Mouse (Mus musculus): ENCODE data around the gene Pigp. TPM values are rescaled to one million over a fixed set of nuclear protein-coding genes. Genes with fewer than 3 reads are reported as not detected.

Pigp gene
- polyA plus RNA-seq, 1 experiment: 11.2 TPM

GRCm38 (mm10) chr16:94317752-94318151 is 53.9 kb downstream of the Pigp start:
- H3K4me3 ChIP-seq (ENCODE audit: low read depth, low read length): no peak overlapping the region
- H3K27me3 ChIP-seq (ENCODE audit: control insufficient read depth, insufficient read depth, low read length): no peaks in the 10 kb centered on the region
- peak overlapping the region; percentile 74 for H3K27ac ChIP-seq (ENCODE audit: insufficient read depth, low read depth, low read length)
- 13% methylated on average over 5 of the region's 5 CpGs for WGBS
- peaks cover 9% of the 10 kb centered on the region; the same call in 1 of the 2 replicates for H3K4me1 ChIP-seq (ENCODE audit: control insufficient read depth, insufficient read depth, insufficient read length, low read length)
- H3K36me3 ChIP-seq (ENCODE audit: control insufficient read depth, insufficient read depth, low read length): no peaks in the 10 kb centered on the region
- TF ChIP-seq CTCF (IDR thresholded peaks at IDR 0.05; ENCODE audit: extremely low read depth, insufficient read length, insufficient replicate concordance, low read depth, low read length) (no peak), POLR2A (IDR thresholded peaks at IDR 0.05; ENCODE audit: low read depth, low read length) (no peak)

- WGBS: 13% methylated on average over 1 of the region's 1 CpGs
- Histone ChIP-seq H3K27ac (ENCODE audit: insufficient read depth, low read depth, low read length) (no peak overlapping the region), H3K4me1 (ENCODE audit: control insufficient read depth, insufficient read depth, insufficient read length, low read length) (peaks cover 9% of the 10 kb centered on the region; the same call in 1 of the 2 replicates), H3K27me3 (ENCODE audit: control insufficient read depth, insufficient read depth, low read length) (no peaks in the 10 kb centered on the region), H3K4me3 (ENCODE audit: low read depth, low read length) (no peak overlapping the region), H3K36me3 (ENCODE audit: control insufficient read depth, insufficient read depth, low read length) (no peaks in the 10 kb centered on the region)
- TF ChIP-seq CTCF (IDR thresholded peaks at IDR 0.05; ENCODE audit: extremely low read depth, insufficient read length, insufficient replicate concordance, low read depth, low read length) (no peak), POLR2A (IDR thresholded peaks at IDR 0.05; ENCODE audit: low read depth, low read length) (no peak)
These were observed 56.4 kb downstream of the Pigp start for GRCm38 (mm10) chr16:94315215-94315614.

GRCm38 (mm10) chr16:94314626-94315025 is 57.0 kb downstream of the Pigp start:
- 93% methylated on average over 5 of the region's 5 CpGs for WGBS
- TF ChIP-seq CTCF (IDR thresholded peaks at IDR 0.05; ENCODE audit: extremely low read depth, insufficient read length, insufficient replicate concordance, low read depth, low read length) (no peak), POLR2A (IDR thresholded peaks at IDR 0.05; ENCODE audit: low read depth, low read length) (no peak)
- Histone ChIP-seq H3K27me3 (ENCODE audit: control insufficient read depth, insufficient read depth, low read length) (no peaks in the 10 kb centered on the region), H3K27ac (ENCODE audit: insufficient read depth, low read depth, low read length) (no peak overlapping the region), H3K4me1 (ENCODE audit: control insufficient read depth, insufficient read depth, insufficient read length, low read length) (peaks cover 9% of the 10 kb centered on the region; the same call in 1 of the 2 replicates), H3K4me3 (ENCODE audit: low read depth, low read length) (no peak overlapping the region), H3K36me3 (ENCODE audit: control insufficient read depth, insufficient read depth, low read length) (no peaks in the 10 kb centered on the region)

- H3K36me3 ChIP-seq (ENCODE audit: control insufficient read depth, insufficient read depth, low read length): no peaks in the 10 kb centered on the region
- H3K4me3 ChIP-seq (ENCODE audit: low read depth, low read length): peak within 1 kb of the TSS; percentile 71
- WGBS: 1% methylated on average over 64 of the region's 64 CpGs
- TF ChIP-seq POLR2A (IDR thresholded peaks at IDR 0.05; ENCODE audit: low read depth, low read length): peak; percentile 67
- peak; percentile 85 for TF ChIP-seq CTCF (IDR thresholded peaks at IDR 0.05; ENCODE audit: extremely low read depth, insufficient read length, insufficient replicate concordance, low read depth, low read length)
- peaks cover 9% of the 10 kb centered on the region; the same call in 1 of the 2 replicates for H3K4me1 ChIP-seq (ENCODE audit: control insufficient read depth, insufficient read depth, insufficient read length, low read length)
- H3K27me3 ChIP-seq (ENCODE audit: control insufficient read depth, insufficient read depth, low read length): no peaks in the 10 kb centered on the region
- H3K27ac ChIP-seq (ENCODE audit: insufficient read depth, low read depth, low read length): peak within 1 kb of the TSS; percentile 92
These were observed 58.2 kb downstream of the Pigp start, which contains the start of gene Hlcs for GRCm38 (mm10) chr16:94313229-94314030. Hlcs (minus strand) TSS chr16:94313571.

- H3K4me1 ChIP-seq (ENCODE audit: control insufficient read depth, insufficient read depth, insufficient read length, low read length): peaks cover 9% of the 10 kb centered on the region; the same call in 1 of the 2 replicates
- H3K4me3 ChIP-seq (ENCODE audit: low read depth, low read length): peak overlapping the region; percentile 71
- H3K27me3 ChIP-seq (ENCODE audit: control insufficient read depth, insufficient read depth, low read length): no peaks in the 10 kb centered on the region
- H3K27ac ChIP-seq (ENCODE audit: insufficient read depth, low read depth, low read length): peak overlapping the region; percentile 91
- TF ChIP-seq CTCF (IDR thresholded peaks at IDR 0.05; ENCODE audit: extremely low read depth, insufficient read length, insufficient replicate concordance, low read depth, low read length) (0 out of 2 replicates have a peak, but pooled peaks have one; percentile 13), POLR2A (IDR thresholded peaks at IDR 0.05; ENCODE audit: low read depth, low read length) (0 out of 2 replicates have a peak, but pooled peaks have one; percentile 5)
- no peaks in the 10 kb centered on the region for H3K36me3 ChIP-seq (ENCODE audit: control insufficient read depth, insufficient read depth, low read length)
- 0% methylated on average over 20 of the region's 20 CpGs for WGBS
These were observed 58.9 kb downstream of the Pigp start for GRCm38 (mm10) chr16:94312663-94313228.

- Histone ChIP-seq H3K4me3 (ENCODE audit: low read depth, low read length) (no peak overlapping the region), H3K36me3 (ENCODE audit: control insufficient read depth, insufficient read depth, low read length) (no peaks in the 10 kb centered on the region), H3K4me1 (ENCODE audit: control insufficient read depth, insufficient read depth, insufficient read length, low read length) (peaks cover 4% of the 10 kb centered on the region; the same call in 1 of the 2 replicates), H3K27ac (ENCODE audit: insufficient read depth, low read depth, low read length) (no peak overlapping the region), H3K27me3 (ENCODE audit: control insufficient read depth, insufficient read depth, low read length) (no peaks in the 10 kb centered on the region)
- TF ChIP-seq POLR2A (IDR thresholded peaks at IDR 0.05; ENCODE audit: low read depth, low read length) (no peak), CTCF (IDR thresholded peaks at IDR 0.05; ENCODE audit: extremely low read depth, insufficient read length, insufficient replicate concordance, low read depth, low read length) (no peak)
- whole genome bisulfite sequencing: 68% methylated on average over 4 of the region's 4 CpGs
These were observed 59.7 kb downstream of the Pigp start for GRCm38 (mm10) chr16:94311931-94312330.

GRCm38 (mm10) chr16:94311416-94311815 is 60.2 kb downstream of the Pigp start:
- no peak overlapping the region for H3K4me3 ChIP-seq (ENCODE audit: low read depth, low read length)
- H3K36me3 ChIP-seq (ENCODE audit: control insufficient read depth, insufficient read depth, low read length): no peaks in the 10 kb centered on the region
- no peak for TF ChIP-seq POLR2A (IDR thresholded peaks at IDR 0.05; ENCODE audit: low read depth, low read length)
- TF ChIP-seq CTCF (IDR thresholded peaks at IDR 0.05; ENCODE audit: extremely low read depth, insufficient read length, insufficient replicate concordance, low read depth, low read length): no peak
- H3K4me1 ChIP-seq (ENCODE audit: control insufficient read depth, insufficient read depth, insufficient read length, low read length): no peaks in the 10 kb centered on the region; the same call in 1 of the 2 replicates
- 60% methylated on average over 1 of the region's 1 CpGs for WGBS
- no peak overlapping the region for H3K27ac ChIP-seq (ENCODE audit: insufficient read depth, low read depth, low read length)
- H3K27me3 ChIP-seq (ENCODE audit: control insufficient read depth, insufficient read depth, low read length): no peaks in the 10 kb centered on the region
